Mouse (Mus musculus) MEL (cell line): ENCODE measurements around the gene Cnst. TPM values are rescaled to one million over a fixed set of nuclear protein-coding genes. Genes with fewer than 3 reads are reported as not detected.
A peak's percentile ranks its signal among the peaks of the same experiment; 100 is the strongest.

Experiments
- DNase-seq: peaks from one replicate; pipeline ENCODE4 v3.0.0; 2011; ENCODE audit warnings: low read depth, low spot score
- H3K27ac ChIP-seq: 2 replicates; pipeline ENCODE4 v1.5.1; 2012; ENCODE audit warnings: low read depth, mild to moderate bottlenecking, control low read depth, low read length, moderate library complexity; ENCODE audit not compliant: control insufficient read depth
- H3K27me3 ChIP-seq, 2 experiments: fragments of 150-350 bp in 1 of 2; sonication (generic) in 1 of 2; 2 replicates each; pipeline ENCODE4 v1.6.1; 2012; ENCODE audit warnings: low read length in 2 of 2, mild to moderate bottlenecking in 2 of 2, improper control_type of control experiment in 1 of 2, moderate library complexity in 1 of 2; ENCODE audit not compliant: insufficient read depth in 2 of 2, control insufficient read depth in 1 of 2
- H3K36me3 ChIP-seq, 2 experiments: 2 replicates each; pipeline ENCODE4 v1.6.1; 2012 to 2014; ENCODE audit warnings: low read length in 2 of 2, improper control_type of control experiment in 1 of 2, inconsistent platforms in 1 of 2, mild to moderate bottlenecking in 1 of 2; ENCODE audit not compliant: insufficient read depth in 2 of 2, control insufficient read depth in 1 of 2
- H3K4me1 ChIP-seq, 2 experiments: fragments of 150-350 bp in 1 of 2; sonication (generic) in 1 of 2; 2 replicates each; pipeline ENCODE4 v1.6.1; 2012; ENCODE audit warnings: low read length in 2 of 2, improper control_type of control experiment in 1 of 2, mild to moderate bottlenecking in 1 of 2; ENCODE audit not compliant: insufficient read depth in 2 of 2, control insufficient read depth in 1 of 2
- H3K4me3 ChIP-seq, 2 experiments: fragments of 150-350 bp in 1 of 2; sonication (generic) in 1 of 2; 2 replicates each; pipeline ENCODE4 v1.5.1; 2012; ENCODE audit warnings: low read depth in 2 of 2, low read length in 2 of 2, mild to moderate bottlenecking in 2 of 2, moderate library complexity in 2 of 2, control low read depth in 1 of 2, improper control_type of control experiment in 1 of 2; ENCODE audit not compliant: control insufficient read depth in 1 of 2, insufficient read depth in 1 of 2
- H3K79me2 ChIP-seq: 2 replicates; pipeline ENCODE4 v1.6.1; 2012; ENCODE audit warnings: mild to moderate bottlenecking, low read length, moderate library complexity; ENCODE audit not compliant: control insufficient read depth, poor library complexity, insufficient read depth
- H3K9ac ChIP-seq: 2 replicates; pipeline ENCODE4 v1.6.1; 2012; ENCODE audit warnings: low read depth, mild to moderate bottlenecking, control low read depth, low read length, moderate library complexity; ENCODE audit not compliant: control insufficient read depth, poor library complexity, severe bottlenecking
- H3K9me3 ChIP-seq: fragments of 150-350 bp; sonication (generic); replicated peaks from 2 replicates; pipeline ENCODE4 v1.6.1; 2012; ENCODE audit warnings: mild to moderate bottlenecking, low read length, improper control_type of control experiment, moderate library complexity; ENCODE audit not compliant: insufficient read depth
- CHD1 ChIP-seq: IDR thresholded peaks from 2 replicates; pipeline ENCODE4 v1.6.1; 2012; ENCODE audit warnings: low read depth, mild to moderate bottlenecking, inconsistent platforms, low read length, improper control_type of control experiment
- CHD2 ChIP-seq: IDR thresholded peaks from 2 replicates; pipeline ENCODE4 v1.6.1; 2011; ENCODE audit warnings: low read length, improper control_type of control experiment
- CTCF ChIP-seq, 3 experiments: IDR thresholded peaks in 2 of 3; conservative IDR thresholded peaks in 1 of 3; 2 replicates each; pipeline ENCODE4 v1.5.1; 2011 to 2012; ENCODE audit warnings: low read length in 3 of 3, low read depth in 2 of 3, mild to moderate bottlenecking in 2 of 3, improper control_type of control experiment in 1 of 3, inconsistent platforms in 1 of 3, mixed read lengths in 1 of 3, moderate library complexity in 1 of 3; ENCODE audit not compliant: control insufficient read depth in 1 of 3, insufficient read depth in 1 of 3, poor library complexity in 1 of 3, severe bottlenecking in 1 of 3
- E2F4 ChIP-seq: IDR thresholded peaks from 2 replicates; pipeline ENCODE4 v1.6.1; 2011; ENCODE audit warnings: low read depth, low read length, improper control_type of control experiment, borderline replicate concordance
- GABPA ChIP-seq: IDR thresholded peaks from 2 replicates; pipeline ENCODE4 v1.6.1; 2012; ENCODE audit warnings: low read depth, mild to moderate bottlenecking, inconsistent platforms, low read length, improper control_type of control experiment, moderate library complexity
- GATA1 ChIP-seq: IDR thresholded peaks from 2 replicates; pipeline ENCODE4 v1.6.1; 2011; ENCODE audit warnings: low read depth, low read length, improper control_type of control experiment
- HCFC1 ChIP-seq: IDR thresholded peaks from 2 replicates; pipeline ENCODE4 v1.6.1; 2012; ENCODE audit warnings: low read depth, mild to moderate bottlenecking, inconsistent platforms, low read length, improper control_type of control experiment, moderate library complexity
- KAT2A ChIP-seq: conservative IDR thresholded peaks from 2 replicates; pipeline ENCODE4 v1.6.1; 2012; ENCODE audit warnings: low read depth, low read length, improper control_type of control experiment, inconsistent platforms
- MAX ChIP-seq: IDR thresholded peaks from 2 replicates; pipeline ENCODE4 v1.6.1; 2011; ENCODE audit warnings: low read length, improper control_type of control experiment
- MAZ ChIP-seq: IDR thresholded peaks from 2 replicates; pipeline ENCODE4 v1.6.1; 2012; ENCODE audit warnings: low read depth, mild to moderate bottlenecking, inconsistent platforms, low read length, improper control_type of control experiment
- MEF2A ChIP-seq: IDR thresholded peaks from 2 replicates; pipeline ENCODE4 v1.6.1; 2014; ENCODE audit warnings: low read depth, mild to moderate bottlenecking, inconsistent platforms, low read length, improper control_type of control experiment; ENCODE audit not compliant: poor library complexity, insufficient replicate concordance, severe bottlenecking; ENCODE audit errors: extremely low read depth
- MXI1 ChIP-seq: IDR thresholded peaks from 2 replicates; pipeline ENCODE4 v1.6.1; 2011; ENCODE audit warnings: mild to moderate bottlenecking, low read depth, low read length, improper control_type of control experiment
- MYC ChIP-seq: IDR thresholded peaks from 2 replicates; pipeline ENCODE4 v1.6.1; 2011; ENCODE audit warnings: low read depth, mild to moderate bottlenecking, low read length, improper control_type of control experiment, moderate library complexity
- NRF1 ChIP-seq: IDR thresholded peaks from 2 replicates; pipeline ENCODE4 v1.6.1; 2014; ENCODE audit warnings: low read depth, mild to moderate bottlenecking, inconsistent platforms, low read length, improper control_type of control experiment, moderate library complexity; ENCODE audit not compliant: poor library complexity, insufficient read depth, severe bottlenecking
- POLR2A ChIP-seq, 2 experiments: IDR thresholded peaks; 2 replicates each; pipeline ENCODE4 v1.6.1; 2011 to 2012; ENCODE audit warnings: low read length in 2 of 2, mild to moderate bottlenecking in 2 of 2, control low read depth in 1 of 2, improper control_type of control experiment in 1 of 2, low read depth in 1 of 2, moderate library complexity in 1 of 2; ENCODE audit not compliant: control insufficient read depth in 1 of 2, insufficient read depth in 1 of 2, poor library complexity in 1 of 2
- SIN3A ChIP-seq: IDR thresholded peaks from 2 replicates; pipeline ENCODE4 v1.6.1; 2012; ENCODE audit warnings: low read length, improper control_type of control experiment, inconsistent platforms
- TAL1 ChIP-seq: IDR thresholded peaks from 2 replicates; pipeline ENCODE4 v1.6.1; 2012; ENCODE audit warnings: mild to moderate bottlenecking, inconsistent platforms, low read length, moderate library complexity, mixed read lengths
- UBTF ChIP-seq: IDR thresholded peaks from 2 replicates; pipeline ENCODE4 v1.6.1; 2012; ENCODE audit warnings: low read depth, mild to moderate bottlenecking, inconsistent platforms, low read length, improper control_type of control experiment, moderate library complexity, borderline replicate concordance; ENCODE audit not compliant: insufficient read depth
- USF1 ChIP-seq: IDR thresholded peaks from 2 replicates; pipeline ENCODE4 v1.6.1; 2014; ENCODE audit warnings: low read depth, mild to moderate bottlenecking, inconsistent platforms, low read length, improper control_type of control experiment, moderate library complexity
- USF2 ChIP-seq, 2 experiments: IDR thresholded peaks; 2 replicates each; pipeline ENCODE4 v1.6.1; 2011 to 2012; ENCODE audit warnings: improper control_type of control experiment in 2 of 2, low read length in 2 of 2, borderline replicate concordance in 1 of 2, inconsistent platforms in 1 of 2, low read depth in 1 of 2, mild to moderate bottlenecking in 1 of 2; ENCODE audit not compliant: insufficient read depth in 1 of 2
- ZMIZ1 ChIP-seq: IDR thresholded peaks from 2 replicates; pipeline ENCODE4 v1.6.1; 2012; ENCODE audit warnings: low read depth, mild to moderate bottlenecking, inconsistent platforms, low read length, improper control_type of control experiment, moderate library complexity
- ZNF384 ChIP-seq: IDR thresholded peaks from 2 replicates; pipeline ENCODE4 v1.6.1; 2012; ENCODE audit warnings: low read depth, mild to moderate bottlenecking, inconsistent platforms, low read length, improper control_type of control experiment
- polyA plus RNA-seq, 2 experiments: library from polyadenylated mRNA; stranded (reverse) in 1 of 2; unstranded in 1 of 2; fragments of >175 nt in 1 of 2; fragments of >200 nt in 1 of 2; gene quantifications; 2 replicates each; pipeline versions ENCODE4 v1.2.1 to v1.2.4; 2012; ENCODE audit warnings: low replicate concordance in 2 of 2, low read depth in 1 of 2; ENCODE audit not compliant: insufficient read length in 2 of 2, insufficient read depth in 1 of 2, missing spikeins in 1 of 2
- total RNA-seq: library from RNA; depleted of rRNA; stranded (reverse); fragments of 300-350 nt; gene quantifications from 2 replicates; pipeline ENCODE4 v1.2.3, GENCODE M21; 2012

The Cnst gene
- total and polyA plus RNA-seq, 3 experiments: 10.4 to 12.1 TPM; not detected in 1

- H3K79me2 ChIP-seq: no peaks in the 10 kb centered on the region
- H3K9ac ChIP-seq: peak overlapping the region; percentile 23; the same call in 1 of the 2 replicates
- peaks cover 0 to 5% of the 10 kb centered on the region in 2 experiments; a peak in 2 of 4 replicates for H3K36me3 ChIP-seq
- peaks cover 3 to 13% of the 10 kb centered on the region in 2 experiments; a peak in 3 of 4 replicates for H3K4me1 ChIP-seq
- no peaks in the 10 kb centered on the region for H3K27me3 ChIP-seq
- H3K4me3 ChIP-seq: peak overlapping the region; percentile 26 to 37; a peak in 3 of 4 replicates
- DNase-seq: peak; percentile 63
- TF ChIP-seq UBTF: no peak
- TF ChIP-seq MYC: no peak
- TF ChIP-seq ZNF384: no peak
- no peak for TF ChIP-seq SIN3A
- TF ChIP-seq HCFC1: no peak
- TF ChIP-seq ZMIZ1: no peak
- no peak for TF ChIP-seq NRF1
- TF ChIP-seq KAT2A: no peak
- TF ChIP-seq GATA1: peak; percentile 37; the same call in 1 of the 2 replicates
- TF ChIP-seq USF2 (IDR thresholded peaks at IDR 0.05; ENCODE audit: borderline replicate concordance in 1 of 2, insufficient read depth in 1 of 2, low read depth in 1 of 2, low read length in 2 of 2): no peak
- peak; percentile 50; the same call in 1 of the 2 replicates for TF ChIP-seq MXI1
- TF ChIP-seq GABPA: no peak
- TF ChIP-seq CHD1: no peak
- TF ChIP-seq CTCF (IDR thresholded peaks at IDR 0.05 in 2 of 3, conservative IDR thresholded peaks at IDR 0.05 in 1 of 3; ENCODE audit: control insufficient read depth in 1 of 3, insufficient read depth in 1 of 3, low read depth in 2 of 3, low read length in 3 of 3, poor library complexity in 1 of 3, severe bottlenecking in 1 of 3): no peak
- peak; percentile 17; the same call in 1 of the 2 replicates for TF ChIP-seq USF1
- TF ChIP-seq MEF2A: no peak
- TF ChIP-seq E2F4: no peak
- TF ChIP-seq TAL1: no peak
- TF ChIP-seq POLR2A (IDR thresholded peaks at IDR 0.05; ENCODE audit: control insufficient read depth in 1 of 2, insufficient read depth in 1 of 2, low read depth in 1 of 2, low read length in 2 of 2, poor library complexity in 1 of 2): no peak
- TF ChIP-seq CHD2: no peak
- TF ChIP-seq MAZ: no peak
- 0 out of 2 replicates have a peak, but pooled peaks have one; percentile 38 for TF ChIP-seq MAX
- no peaks in the 10 kb centered on the region for H3K9me3 ChIP-seq
- H3K27ac ChIP-seq: no peak overlapping the region
Measured at GRCm38 (mm10) chr1:179628438-179629106, 82.4 kb downstream of the Cnst start.
